Mouse (Mus musculus): Measurements from ENCODE around the gene Gnb1.
"Not testable (repeated sequence)": the region's sequence is repeated elsewhere in the genome, so short reads cannot be mapped to it uniquely, and the experiment has no call there.

The Gnb1 gene

DNA sequence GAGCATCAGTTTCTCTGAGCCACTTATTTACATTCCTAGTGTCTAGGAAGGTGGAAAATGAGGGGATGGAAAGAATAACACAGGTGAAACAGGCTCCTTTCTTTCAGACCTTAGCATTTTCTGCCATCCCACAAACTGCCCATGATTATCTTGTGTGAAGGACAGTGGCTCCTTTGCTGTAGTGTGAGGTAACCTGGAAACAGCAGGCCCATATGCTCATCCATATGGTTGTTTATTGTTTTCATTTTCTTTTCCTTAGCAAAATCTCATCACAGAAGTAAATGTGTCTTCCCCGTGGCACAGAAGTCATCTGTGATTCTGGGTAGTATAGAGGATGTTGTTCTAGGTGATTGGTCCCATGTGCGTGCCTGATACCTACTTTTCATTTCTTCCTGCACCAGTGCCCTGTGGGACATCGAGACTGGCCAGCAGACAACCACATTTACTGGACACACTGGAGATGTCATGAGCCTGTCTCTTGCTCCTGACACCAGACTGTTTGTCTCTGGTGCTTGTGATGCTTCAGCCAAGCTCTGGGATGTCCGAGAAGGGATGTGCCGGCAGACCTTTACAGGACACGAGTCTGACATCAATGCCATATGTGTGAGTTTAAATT is 61.9 kb downstream of the Gnb1 start:
- DNase-seq, result peak; percentile 38 to 57

DNA sequence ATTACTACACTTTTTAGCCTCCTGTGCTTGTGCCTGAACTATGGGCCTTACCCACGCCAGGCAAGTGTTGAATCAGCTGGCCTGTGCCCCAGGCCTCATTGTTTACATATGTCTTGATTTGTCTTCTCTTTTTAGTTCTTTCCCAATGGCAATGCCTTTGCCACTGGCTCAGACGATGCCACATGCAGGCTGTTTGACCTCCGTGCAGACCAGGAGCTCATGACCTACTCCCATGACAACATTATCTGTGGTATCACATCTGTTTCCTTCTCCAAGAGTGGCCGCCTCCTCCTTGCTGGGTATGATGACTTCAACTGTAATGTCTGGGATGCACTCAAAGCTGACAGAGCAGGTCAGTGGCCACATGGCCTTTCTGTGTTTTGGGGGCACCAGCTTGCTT is 63.7 kb downstream of the Gnb1 start:
- no peak for DNase-seq

DNA sequence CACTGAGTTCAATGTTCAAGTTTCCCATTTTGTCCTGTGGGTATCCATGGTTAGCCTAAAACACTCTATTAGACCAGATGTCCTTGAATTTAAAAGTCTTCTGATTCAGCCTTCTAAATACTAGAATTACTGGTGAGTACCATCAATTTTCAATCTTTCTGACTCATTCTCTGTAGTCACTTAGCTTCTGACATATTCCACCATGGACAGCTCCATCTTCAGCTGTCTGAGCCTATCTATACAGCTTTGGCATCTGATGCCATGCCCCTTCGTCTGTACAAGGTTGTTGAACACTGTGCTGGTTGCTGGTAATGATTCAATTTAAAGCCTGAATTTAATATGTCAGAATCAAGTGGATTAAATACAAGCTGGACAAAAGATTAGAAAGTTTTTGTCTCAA is 64.3 kb downstream of the Gnb1 start:
- no peak for DNase-seq

DNA sequence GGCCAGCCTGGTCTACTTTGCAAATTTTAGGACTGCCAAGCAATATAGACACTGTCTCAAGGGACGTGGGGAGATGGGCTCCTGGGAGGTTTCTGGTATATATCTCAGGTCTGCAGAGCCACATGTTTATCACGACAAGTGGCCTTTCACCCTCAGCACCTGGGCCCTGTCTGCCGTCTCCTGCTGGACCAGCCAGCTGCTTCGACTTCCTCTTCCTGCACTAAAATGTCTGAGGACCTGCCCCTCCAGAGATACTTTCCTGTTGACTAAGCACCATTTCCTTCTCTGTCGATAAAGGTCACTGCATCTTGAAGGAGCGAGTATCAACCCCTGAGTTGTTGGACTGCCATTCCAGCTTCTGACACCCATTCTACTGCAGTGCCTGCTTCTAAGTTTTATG is 68.3 kb downstream of the Gnb1 start:
- DNase-seq, result no peak

DNA sequence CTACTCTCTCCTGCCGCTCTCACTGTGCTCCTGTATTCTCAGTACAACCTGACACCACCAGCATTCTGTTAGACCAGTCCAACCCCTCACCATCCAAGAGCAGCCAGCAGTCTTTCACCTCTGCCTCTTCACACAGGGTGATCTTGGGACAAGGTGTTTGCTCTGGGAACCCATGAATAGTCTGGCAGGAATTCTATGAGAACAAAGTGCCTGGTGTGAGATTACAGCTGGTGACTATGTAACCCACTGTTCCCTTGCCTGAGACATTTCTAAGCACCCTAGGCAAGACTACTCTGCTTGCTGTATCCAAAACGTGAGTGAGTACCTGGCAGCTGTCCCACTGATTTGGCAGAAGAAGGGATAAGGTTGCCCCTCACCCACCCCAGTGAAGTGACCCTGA is 69.8 kb downstream of the Gnb1 start:
- no peak for DNase-seq

DNA sequence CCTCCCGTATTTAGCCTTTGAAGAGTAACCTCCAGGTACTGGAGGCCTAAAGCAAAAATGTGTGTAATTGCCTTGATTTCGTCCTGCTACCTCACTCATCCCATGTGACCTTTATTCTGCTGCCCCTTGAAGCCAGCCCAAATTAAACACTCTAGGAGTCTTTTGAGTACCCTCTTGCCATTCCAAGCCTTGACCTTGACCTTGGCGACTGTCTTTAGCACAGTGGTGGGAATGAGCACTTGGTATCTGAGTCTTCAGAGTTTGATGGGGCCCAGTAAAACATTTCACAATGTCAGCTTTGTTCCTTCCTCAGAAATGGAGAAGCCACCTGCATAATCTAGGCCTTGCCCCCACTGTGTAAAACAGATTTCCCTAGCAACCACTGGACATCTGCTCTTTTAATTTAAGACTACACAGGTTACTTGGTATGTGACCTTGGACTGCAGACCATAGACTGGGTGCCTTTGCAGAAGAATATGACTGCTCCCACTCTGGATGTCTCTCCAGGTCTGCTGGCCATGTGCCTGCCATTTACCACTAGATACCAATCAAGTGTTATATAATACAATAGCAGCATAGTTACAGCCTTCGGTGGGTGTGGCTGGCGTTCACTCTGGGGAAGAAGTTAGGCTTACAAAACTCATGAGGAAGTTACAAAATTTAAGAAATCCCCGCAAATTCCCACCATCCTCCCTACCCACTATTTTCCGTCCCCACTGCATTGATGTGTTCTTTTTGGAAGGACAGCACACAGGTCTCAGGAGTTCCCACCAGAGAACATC is 70.7 kb downstream of the Gnb1 start, which contains the start of gene Nadk:
Gene Nadk (plus strand): TSS at position 718 of the 782 bp plus-strand sequence.
- DNase-seq, result no peak

DNA sequence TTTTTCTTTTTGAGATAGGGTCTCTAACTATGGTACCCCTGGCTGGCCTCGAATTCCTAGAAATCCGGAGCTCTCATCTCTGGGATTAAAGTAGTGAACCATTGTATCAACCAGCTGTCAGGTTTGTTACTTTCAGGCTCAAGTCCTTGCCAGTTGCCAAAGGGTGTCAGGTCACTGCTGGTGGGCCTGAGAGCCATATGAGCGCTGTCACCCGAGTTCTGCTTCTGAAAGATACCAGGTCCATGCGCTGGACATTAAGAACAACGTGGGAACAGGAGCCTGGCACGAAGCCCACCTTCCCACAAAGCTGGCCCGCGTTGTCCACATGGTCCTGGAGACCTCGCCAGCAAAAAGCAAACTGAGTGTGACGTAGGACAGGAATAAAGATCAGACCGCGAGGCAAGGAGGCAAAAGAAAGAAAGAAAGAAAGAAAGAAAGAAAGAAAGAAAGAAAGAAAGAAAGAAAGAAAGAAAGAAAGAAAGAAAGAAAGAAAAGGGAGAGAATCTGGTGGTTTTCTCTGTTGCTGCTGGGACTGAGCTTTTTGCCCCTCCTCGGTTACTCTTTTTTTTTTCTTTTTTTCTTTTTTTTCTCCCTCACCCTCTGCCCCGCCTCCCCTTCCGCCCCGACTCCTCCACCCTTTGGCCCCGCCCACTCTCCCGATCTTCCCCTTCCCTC is 71.7 kb downstream of the Gnb1 start:
- DNase-seq, result peak; percentile 59 to 63

DNA sequence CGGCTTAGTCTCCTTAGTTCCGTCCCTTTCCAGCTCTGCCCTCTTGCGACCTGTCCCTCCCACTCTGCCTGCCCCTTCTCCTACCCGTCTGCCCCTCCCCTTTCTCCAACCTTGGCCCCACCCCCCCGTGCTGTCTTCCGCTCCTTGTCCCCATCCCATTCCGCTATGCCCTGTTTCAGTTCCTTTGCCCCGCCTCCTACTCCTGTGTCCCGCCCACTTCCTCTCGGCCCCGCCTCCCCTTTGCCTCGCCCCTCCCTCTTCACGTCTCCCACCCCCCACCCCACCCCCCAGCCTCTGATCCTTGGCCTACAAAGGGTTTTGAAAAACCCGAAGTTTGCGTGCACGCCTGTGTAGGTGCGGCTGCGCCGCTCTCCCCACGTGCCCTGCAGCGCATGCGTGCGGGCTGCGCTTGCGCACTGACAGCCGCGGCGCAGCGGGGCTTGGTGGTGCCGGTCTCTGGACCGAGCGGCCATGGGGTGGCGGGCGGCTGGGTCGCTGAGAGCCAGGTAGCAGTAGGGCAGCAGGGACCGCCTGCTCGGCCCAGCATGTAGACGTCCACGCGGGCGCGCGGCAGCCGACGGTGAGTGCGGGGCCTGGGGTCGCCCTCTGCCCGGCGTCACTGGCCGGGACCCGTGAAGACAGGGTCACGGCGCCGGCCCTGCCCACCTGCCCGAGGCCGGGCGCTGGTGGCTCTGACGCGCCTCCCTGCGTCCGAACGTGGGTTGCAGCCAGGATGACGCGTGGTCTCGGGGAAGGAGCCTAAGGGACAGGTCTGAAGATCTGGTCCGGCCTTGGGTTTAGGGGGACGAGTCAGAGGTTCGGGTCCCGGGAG is 72.5 kb downstream of the Gnb1 start:
- DNase-seq, result peak; percentile 92 to 94

DNA sequence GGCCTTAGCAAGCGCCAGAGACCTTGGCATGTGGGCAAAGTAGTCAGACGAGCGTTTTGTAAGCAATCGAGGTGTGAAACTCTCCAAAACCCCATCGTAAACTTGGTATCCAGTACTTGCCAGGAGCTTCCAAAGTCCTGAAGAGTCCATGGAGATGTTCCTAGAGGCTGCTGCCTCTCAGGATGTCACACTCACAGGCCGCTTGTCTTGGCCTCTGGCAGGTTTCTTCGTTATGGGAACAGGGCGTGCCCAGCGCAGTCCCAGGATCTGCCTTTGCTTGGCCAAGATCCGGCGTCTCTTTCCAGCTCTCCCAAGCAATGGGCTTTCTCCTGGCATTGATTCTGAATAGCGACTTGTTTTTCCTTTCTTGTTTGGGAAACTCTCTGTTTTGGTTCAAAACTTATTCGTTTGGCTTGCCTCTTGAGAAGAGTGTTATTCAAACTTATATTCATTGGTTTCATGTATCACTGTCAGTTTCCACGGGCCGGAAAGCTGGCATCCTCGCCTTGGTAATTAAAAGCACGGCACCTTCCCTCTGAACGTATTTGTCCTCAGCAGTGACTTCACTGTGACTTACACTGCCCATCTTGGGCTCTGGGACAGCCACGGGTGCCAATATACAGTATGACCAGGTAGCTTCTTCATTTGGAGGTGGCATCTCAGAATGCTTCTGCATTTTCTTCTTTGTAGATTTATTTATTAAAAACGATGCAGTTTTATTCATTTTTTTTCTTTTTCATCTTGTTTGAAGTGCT is 73.3 kb downstream of the Gnb1 start:
- no peak for DNase-seq

DNA sequence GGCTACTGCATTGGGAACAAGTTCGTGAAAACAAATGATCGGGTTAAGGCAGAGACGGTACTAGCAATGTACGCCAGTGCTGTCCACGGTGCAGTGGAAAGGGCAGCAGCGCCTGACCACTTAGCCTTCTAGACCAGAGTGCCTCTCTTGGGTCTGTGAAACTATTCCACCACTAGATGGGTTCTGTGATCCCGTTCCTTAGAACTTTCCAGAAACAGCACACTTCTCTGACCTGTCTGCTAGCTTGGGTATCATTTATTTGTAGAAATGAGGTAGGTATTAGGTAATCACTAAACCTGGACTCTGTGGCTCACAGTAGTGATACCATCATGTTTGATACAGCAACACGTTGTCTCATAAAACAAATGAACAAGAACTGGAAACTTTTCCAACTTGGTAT is 75.4 kb downstream of the Gnb1 start:
- no peak for DNase-seq

DNA sequence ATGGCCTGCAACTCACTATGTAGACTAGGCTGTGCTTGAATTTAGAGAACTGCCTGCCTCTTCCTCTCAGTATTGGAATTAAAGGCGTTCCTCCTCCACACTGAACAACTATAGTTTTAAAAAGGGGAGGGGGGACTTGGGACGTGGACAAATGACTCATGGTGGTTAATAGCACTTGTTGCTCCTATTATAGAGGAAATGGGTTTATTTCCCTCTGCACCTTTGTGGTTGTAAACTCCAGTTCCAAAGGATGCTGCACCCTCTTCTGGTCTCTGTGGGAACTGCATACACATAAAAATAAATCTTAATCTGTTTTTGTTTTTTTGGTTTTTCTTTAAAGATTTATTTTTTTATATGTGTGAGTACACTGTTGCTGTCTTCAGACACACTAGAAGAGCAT is 77.0 kb downstream of the Gnb1 start:
- peak in 1 of 2 experiments; percentile 44 for DNase-seq

DNA sequence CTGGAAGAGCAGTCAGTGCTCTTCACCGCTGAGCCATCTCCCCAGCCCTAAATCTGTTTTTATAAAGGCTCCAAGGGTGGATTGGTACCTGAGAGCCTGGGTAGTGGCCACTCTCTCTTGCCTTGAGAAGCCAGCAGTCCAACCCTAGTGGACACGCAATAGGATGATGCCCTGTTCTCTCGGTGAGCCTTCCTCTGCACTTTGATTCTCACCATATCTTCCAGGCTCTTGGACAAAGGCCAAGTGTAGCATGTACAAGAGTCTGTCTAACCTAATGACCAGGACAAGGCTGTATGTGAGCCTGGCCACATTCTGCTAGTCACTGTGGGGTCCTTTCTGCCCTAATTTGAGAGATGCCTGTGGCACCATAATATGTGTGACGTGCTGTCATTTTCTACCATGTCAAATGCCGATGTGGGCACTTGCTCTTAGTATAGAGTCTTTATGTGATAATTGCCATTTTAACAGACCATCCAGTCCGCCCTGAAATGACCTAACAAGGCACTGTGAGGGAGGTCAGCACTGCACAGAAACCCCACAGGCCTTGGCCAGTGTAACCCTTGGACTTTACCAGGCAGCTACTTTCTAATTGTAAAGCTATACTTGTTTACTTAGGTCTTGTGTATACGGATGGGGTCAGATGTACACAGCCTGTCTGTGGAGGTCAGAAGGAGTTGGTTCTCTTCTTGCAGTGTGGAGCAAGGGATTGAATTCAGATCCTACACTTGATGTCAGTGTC is 77.6 kb downstream of the Gnb1 start:
- DNase-seq, result no peak

DNA sequence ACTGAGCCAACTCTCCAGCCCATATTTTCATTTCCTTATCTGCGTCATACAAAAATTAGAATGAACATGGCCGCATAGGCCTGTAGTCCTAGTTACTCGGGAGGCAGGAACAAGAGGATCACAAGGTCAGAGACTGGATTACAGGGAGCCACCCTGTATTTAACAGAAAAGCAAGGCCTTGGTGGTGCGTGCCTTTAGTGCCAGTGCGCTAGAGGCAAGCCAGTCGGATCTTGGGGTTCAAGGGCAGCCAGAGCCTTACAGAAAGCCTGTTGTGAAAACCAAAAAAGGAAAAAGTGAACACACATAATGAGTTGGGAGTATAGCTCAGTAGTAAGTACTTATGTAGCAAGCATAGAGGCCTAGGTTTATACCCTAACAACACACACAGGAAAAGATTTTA is 78.7 kb downstream of the Gnb1 start:
- DNase-seq, result no peak

DNA sequence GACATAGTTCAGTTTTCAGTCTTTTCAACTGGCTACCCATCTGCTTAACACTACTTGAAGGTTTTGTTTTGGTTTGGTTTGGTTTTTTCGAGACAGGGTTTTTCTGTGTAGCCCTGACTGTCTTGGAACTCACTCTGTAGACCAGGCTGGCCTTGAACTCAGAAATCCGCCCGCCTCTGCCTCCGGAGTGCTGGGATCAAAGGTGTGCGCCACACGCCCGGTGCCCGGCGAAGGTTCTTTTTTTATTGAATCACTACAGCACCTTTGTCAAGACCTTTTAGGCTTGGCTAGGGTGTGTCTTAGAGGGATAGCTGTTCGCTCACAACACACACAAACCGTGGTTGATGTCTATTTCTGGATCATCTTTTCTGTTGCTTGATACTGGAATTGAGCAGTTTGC is 79.2 kb downstream of the Gnb1 start:
- not testable (repeated sequence) for DNase-seq

DNA sequence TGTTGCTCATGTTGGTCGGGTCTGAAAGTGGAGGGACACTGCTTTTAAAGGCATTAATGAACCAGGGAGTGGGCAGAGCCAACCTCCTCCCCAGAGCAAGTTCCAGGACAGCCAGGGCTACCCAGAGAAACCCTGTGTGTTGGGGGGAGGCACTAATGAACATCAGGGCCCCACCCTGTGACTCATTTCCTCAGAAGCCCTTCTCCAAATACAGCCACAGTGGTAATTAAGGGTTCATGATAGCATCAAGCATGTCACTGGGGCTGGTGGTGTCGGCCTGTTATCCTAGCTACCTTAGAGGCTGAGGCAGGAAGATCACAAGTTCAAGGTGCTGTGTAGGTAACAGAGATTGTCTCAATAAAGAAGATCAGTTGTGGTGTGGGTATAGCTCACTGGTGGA is 80.3 kb downstream of the Gnb1 start:
- no peak for DNase-seq

DNA sequence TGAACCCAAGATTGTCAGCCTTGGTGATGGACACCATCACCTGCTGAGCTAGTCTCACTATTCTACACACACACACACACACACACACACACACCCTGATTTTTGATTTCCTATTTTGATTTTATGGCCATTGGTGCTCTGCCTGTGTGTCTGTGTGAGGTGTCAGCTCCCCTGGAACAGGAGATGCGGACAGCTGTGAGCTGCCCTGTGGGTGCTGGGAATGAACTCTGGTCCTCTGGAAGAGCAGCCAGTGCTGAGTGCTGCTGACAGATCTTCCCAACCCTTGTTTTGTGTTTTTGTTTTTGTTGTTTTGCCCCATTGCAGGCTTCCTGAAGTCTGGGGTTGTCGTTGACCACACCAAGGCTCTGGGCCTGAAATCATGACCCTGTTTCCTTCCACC is 82.0 kb downstream of the Gnb1 start:
- DNase-seq, result no peak

DNA sequence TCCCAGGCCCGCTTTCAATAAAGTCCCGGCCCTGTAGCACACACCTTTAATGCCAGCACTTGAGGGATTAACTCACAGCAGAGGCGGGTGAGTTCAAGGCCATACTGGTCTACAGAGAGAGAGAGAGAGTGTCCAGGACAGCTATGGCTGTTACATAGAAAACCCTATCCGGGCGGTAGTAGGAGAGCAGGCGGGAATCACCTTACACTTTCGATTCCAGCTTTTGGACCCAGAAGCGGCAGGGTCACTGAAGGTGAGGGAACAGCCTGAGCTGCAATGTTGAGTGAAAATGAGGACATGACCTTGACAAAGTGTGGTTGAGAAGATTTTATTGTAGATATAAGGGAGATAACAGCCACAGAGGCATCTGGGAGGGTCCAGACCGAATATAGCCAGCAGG is 82.7 kb downstream of the Gnb1 start:
- DNase-seq, result no peak

DNA sequence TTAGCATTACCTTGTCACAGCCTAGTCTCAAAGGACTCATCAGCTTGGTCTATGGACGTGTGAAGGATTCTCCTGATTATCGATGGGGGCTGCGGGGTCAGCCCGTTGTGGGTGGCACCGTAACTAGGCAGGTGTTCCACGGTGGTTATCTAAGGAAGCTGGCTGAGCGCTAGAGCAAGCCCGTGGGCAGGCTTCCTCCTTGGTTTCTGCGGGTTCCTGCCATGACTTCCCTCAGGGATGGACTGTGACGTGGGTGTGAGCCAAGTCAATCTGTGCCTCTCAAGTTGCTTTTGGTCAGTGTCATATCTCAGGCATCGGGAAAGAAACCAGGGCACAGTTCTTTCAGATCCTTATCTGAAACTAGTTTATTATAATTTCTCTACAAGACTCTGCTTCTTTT is 83.8 kb downstream of the Gnb1 start:
- peak; percentile 31 for DNase-seq

DNA sequence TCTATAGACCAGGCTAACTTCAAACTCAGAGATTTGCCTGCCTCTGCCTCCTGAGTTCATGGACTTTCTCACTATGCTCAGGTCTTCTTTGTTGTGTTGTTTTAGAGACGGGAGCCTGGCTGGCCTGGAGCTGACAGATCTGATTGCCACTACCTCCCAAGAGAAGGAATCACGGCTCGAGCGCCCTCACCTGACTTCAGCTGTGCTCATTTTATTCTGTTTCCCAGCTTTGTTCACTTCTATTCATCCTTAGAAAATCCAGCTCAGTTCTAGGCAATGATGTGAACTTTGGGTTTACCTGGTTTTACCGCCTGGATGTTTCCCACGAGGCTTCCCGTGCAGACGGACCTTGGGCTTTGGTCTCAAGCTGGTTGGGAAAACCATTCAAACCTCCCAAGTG is 84.4 kb downstream of the Gnb1 start:
- no peak for DNase-seq

DNA sequence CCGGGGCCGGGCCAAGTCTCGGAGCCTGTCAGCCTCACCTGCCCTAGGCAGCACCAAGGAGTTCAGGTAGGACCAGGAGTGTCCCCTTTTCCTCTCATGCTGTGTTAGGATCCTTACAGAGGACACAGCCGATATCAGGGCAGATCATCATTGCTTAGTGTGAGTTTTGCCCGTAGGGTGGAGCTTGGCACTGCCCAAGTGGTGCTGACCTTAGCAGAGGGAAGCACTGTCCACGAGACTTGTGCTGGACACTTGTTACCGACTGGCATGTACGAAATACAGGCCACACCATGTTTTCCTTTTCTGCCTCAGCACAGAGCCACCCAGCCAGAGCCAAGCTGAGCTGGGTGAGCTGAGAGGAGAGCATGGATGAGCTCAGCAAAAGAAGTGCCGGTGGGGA is 86.0 kb downstream of the Gnb1 start:
- DNase-seq, result no peak

DNA sequence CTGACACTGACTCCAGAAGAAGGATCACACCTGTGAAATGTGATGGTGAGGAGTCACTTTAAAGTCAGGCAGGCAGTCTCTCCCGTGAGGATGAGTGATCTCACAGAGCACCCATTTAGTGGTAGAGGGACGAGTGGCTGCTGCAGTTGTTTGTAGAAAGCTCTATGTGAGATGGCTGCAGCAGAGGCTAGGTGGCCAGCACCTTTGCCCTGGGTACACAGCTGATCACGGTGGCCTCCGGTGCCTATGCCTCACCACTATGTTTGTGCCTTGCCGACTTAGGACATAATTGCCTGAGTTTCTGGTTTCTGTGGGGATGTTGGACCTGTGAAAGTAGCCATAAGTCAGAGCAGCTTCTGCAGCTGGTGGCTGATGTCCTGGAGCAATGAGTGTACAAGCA is 86.6 kb downstream of the Gnb1 start:
- no peak for DNase-seq

All from cerebellum, postnatal 36 days (tissue).